Mouse (Mus musculus): ENCODE measurements at regions not wholly inside any gene's neighbourhood (a gene's known extent, or its start where the extent isn't known, plus 50 kb on each side); places are given as distances from the start of the nearest gene placed in this dataset.
A peak's percentile ranks its signal among the peaks of the same experiment; 100 is the strongest.

GRCm38 (mm10) chr3:132462348-132462959 lies 167.2 kb upstream of the Gimd1 start:
- no peak overlapping the region for H3K4me2 ChIP-seq (ENCODE audit: low read depth, low read length)
- no peak for ATAC-seq
- no peaks in the 10 kb centered on the region for H3K9me3 ChIP-seq (ENCODE audit: control insufficient read depth, low read length)
- no peaks in the 10 kb centered on the region for H3K36me3 ChIP-seq (ENCODE audit: control insufficient read depth, insufficient read depth, low read length)
- H3K27ac ChIP-seq (ENCODE audit: low read length) = no peak overlapping the region
- 71% methylated on average over 5 of the region's 5 CpGs for WGBS
- H3K4me3 ChIP-seq (ENCODE audit: low read length) = no peak overlapping the region
- no peaks in the 10 kb centered on the region for H3K27me3 ChIP-seq (replicated peaks; ENCODE audit: control insufficient read depth, insufficient read depth, low read length)
- no peak overlapping the region for H3K9ac ChIP-seq (ENCODE audit: low read depth, low read length)
- H3K4me1 ChIP-seq (ENCODE audit: control insufficient read depth, insufficient read depth, low read length) = no peaks in the 10 kb centered on the region

- Histone ChIP-seq H3K4me2 (ENCODE audit: low read depth, low read length) (no peak overlapping the region), H3K4me1 (ENCODE audit: control insufficient read depth, insufficient read depth, low read length) (no peaks in the 10 kb centered on the region), H3K27me3 (replicated peaks; ENCODE audit: control insufficient read depth, insufficient read depth, low read length) (no peaks in the 10 kb centered on the region), H3K9ac (ENCODE audit: low read depth, low read length) (no peak overlapping the region), H3K4me3 (ENCODE audit: low read length) (no peak overlapping the region), H3K27ac (ENCODE audit: low read length) (no peak overlapping the region), H3K36me3 (ENCODE audit: control insufficient read depth, insufficient read depth, low read length) (no peaks in the 10 kb centered on the region), H3K9me3 (ENCODE audit: control insufficient read depth, low read length) (no peaks in the 10 kb centered on the region)
- WGBS = 45% methylated on average over 4 of the region's 4 CpGs
- no peak for ATAC-seq
Measured at GRCm38 (mm10) chr3:132471070-132471469, 158.6 kb upstream of the Gimd1 start.

- WGBS = 86% methylated on average over 5 of the region's 5 CpGs
- H3K27ac ChIP-seq (ENCODE audit: low read length) = no peak overlapping the region
- ATAC-seq = no peak
- no peak overlapping the region for H3K9ac ChIP-seq (ENCODE audit: low read depth, low read length)
- H3K4me2 ChIP-seq (ENCODE audit: low read depth, low read length) = no peak overlapping the region
- H3K9me3 ChIP-seq (ENCODE audit: control insufficient read depth, low read length) = no peaks in the 10 kb centered on the region
- H3K4me3 ChIP-seq (ENCODE audit: low read length) = no peak overlapping the region
- H3K27me3 ChIP-seq (replicated peaks; ENCODE audit: control insufficient read depth, insufficient read depth, low read length) = no peaks in the 10 kb centered on the region
- no peaks in the 10 kb centered on the region for H3K36me3 ChIP-seq (ENCODE audit: control insufficient read depth, insufficient read depth, low read length)
- no peaks in the 10 kb centered on the region for H3K4me1 ChIP-seq (ENCODE audit: control insufficient read depth, insufficient read depth, low read length)
Measured at GRCm38 (mm10) chr3:132477768-132478167, 151.9 kb upstream of the Gimd1 start.

- Histone ChIP-seq H3K4me1 (ENCODE audit: control insufficient read depth, insufficient read depth, low read length) (no peaks in the 10 kb centered on the region), H3K27me3 (replicated peaks; ENCODE audit: control insufficient read depth, insufficient read depth, low read length) (no peaks in the 10 kb centered on the region), H3K4me3 (ENCODE audit: low read length) (no peak overlapping the region), H3K9ac (ENCODE audit: low read depth, low read length) (no peak overlapping the region), H3K36me3 (ENCODE audit: control insufficient read depth, insufficient read depth, low read length) (no peaks in the 10 kb centered on the region), H3K9me3 (ENCODE audit: control insufficient read depth, low read length) (no peaks in the 10 kb centered on the region), H3K4me2 (ENCODE audit: low read depth, low read length) (no peak overlapping the region), H3K27ac (ENCODE audit: low read length) (no peak overlapping the region)
- ATAC-seq = no peak
- WGBS = 59% methylated on average over 2 of the region's 2 CpGs
Measured at GRCm38 (mm10) chr3:132479275-132479674, 150.3 kb upstream of the Gimd1 start.

- no peak for ATAC-seq
- no peaks in the 10 kb centered on the region for H3K36me3 ChIP-seq (ENCODE audit: control insufficient read depth, insufficient read depth, low read length)
- no peak overlapping the region for H3K4me2 ChIP-seq (ENCODE audit: low read depth, low read length)
- WGBS = 89% methylated on average over 2 of the region's 2 CpGs
- H3K9ac ChIP-seq (ENCODE audit: low read depth, low read length) = no peak overlapping the region
- H3K27me3 ChIP-seq (replicated peaks; ENCODE audit: control insufficient read depth, insufficient read depth, low read length) = no peaks in the 10 kb centered on the region
- no peaks in the 10 kb centered on the region for H3K9me3 ChIP-seq (ENCODE audit: control insufficient read depth, low read length)
- H3K4me3 ChIP-seq (ENCODE audit: low read length) = no peak overlapping the region
- no peaks in the 10 kb centered on the region for H3K4me1 ChIP-seq (ENCODE audit: control insufficient read depth, insufficient read depth, low read length)
- H3K27ac ChIP-seq (ENCODE audit: low read length) = no peak overlapping the region
Measured at GRCm38 (mm10) chr3:132484814-132485213, 144.8 kb upstream of the Gimd1 start.

GRCm38 (mm10) chr3:132485553-132485952 lies 144.1 kb upstream of the Gimd1 start:
- Histone ChIP-seq H3K4me3 (ENCODE audit: low read length) (no peak overlapping the region), H3K27me3 (replicated peaks; ENCODE audit: control insufficient read depth, insufficient read depth, low read length) (no peaks in the 10 kb centered on the region), H3K9me3 (ENCODE audit: control insufficient read depth, low read length) (no peaks in the 10 kb centered on the region), H3K9ac (ENCODE audit: low read depth, low read length) (no peak overlapping the region), H3K4me2 (ENCODE audit: low read depth, low read length) (no peak overlapping the region), H3K36me3 (ENCODE audit: control insufficient read depth, insufficient read depth, low read length) (no peaks in the 10 kb centered on the region), H3K27ac (ENCODE audit: low read length) (no peak overlapping the region), H3K4me1 (ENCODE audit: control insufficient read depth, insufficient read depth, low read length) (no peaks in the 10 kb centered on the region)
- ATAC-seq = no peak
- WGBS = 77% methylated on average over 5 of the region's 5 CpGs

GRCm38 (mm10) chr3:132506095-132506494 lies 123.5 kb upstream of the Gimd1 start:
- Histone ChIP-seq H3K4me1 (ENCODE audit: control insufficient read depth, insufficient read depth, low read length) (no peaks in the 10 kb centered on the region), H3K9ac (ENCODE audit: low read depth, low read length) (no peak overlapping the region), H3K4me3 (ENCODE audit: low read length) (no peak overlapping the region), H3K27ac (ENCODE audit: low read length) (no peak overlapping the region), H3K4me2 (ENCODE audit: low read depth, low read length) (no peak overlapping the region), H3K27me3 (replicated peaks; ENCODE audit: control insufficient read depth, insufficient read depth, low read length) (no peaks in the 10 kb centered on the region), H3K36me3 (ENCODE audit: control insufficient read depth, insufficient read depth, low read length) (no peaks in the 10 kb centered on the region), H3K9me3 (ENCODE audit: control insufficient read depth, low read length) (no peaks in the 10 kb centered on the region)
- ATAC-seq = peak; percentile 55; the same call in 1 of the 2 replicates
- WGBS = 23% methylated on average over 4 of the region's 4 CpGs

- no peak overlapping the region for H3K9ac ChIP-seq (ENCODE audit: low read depth, low read length)
- 33% methylated on average over 1 of the region's 1 CpGs for WGBS
- H3K36me3 ChIP-seq (ENCODE audit: control insufficient read depth, insufficient read depth, low read length) = no peaks in the 10 kb centered on the region
- H3K4me3 ChIP-seq (ENCODE audit: low read length) = no peak overlapping the region
- H3K27me3 ChIP-seq (replicated peaks; ENCODE audit: control insufficient read depth, insufficient read depth, low read length) = no peaks in the 10 kb centered on the region
- no peaks in the 10 kb centered on the region for H3K4me1 ChIP-seq (ENCODE audit: control insufficient read depth, insufficient read depth, low read length)
- ATAC-seq = no peak
- H3K9me3 ChIP-seq (ENCODE audit: control insufficient read depth, low read length) = no peaks in the 10 kb centered on the region
- H3K4me2 ChIP-seq (ENCODE audit: low read depth, low read length) = no peak overlapping the region
- no peak overlapping the region for H3K27ac ChIP-seq (ENCODE audit: low read length)
Measured at GRCm38 (mm10) chr3:132510240-132510639, 119.4 kb upstream of the Gimd1 start.

- Histone ChIP-seq H3K27ac (ENCODE audit: low read length) (no peak overlapping the region), H3K36me3 (ENCODE audit: control insufficient read depth, insufficient read depth, low read length) (no peaks in the 10 kb centered on the region), H3K27me3 (replicated peaks; ENCODE audit: control insufficient read depth, insufficient read depth, low read length) (no peaks in the 10 kb centered on the region), H3K4me2 (ENCODE audit: low read depth, low read length) (no peak overlapping the region), H3K4me1 (ENCODE audit: control insufficient read depth, insufficient read depth, low read length) (no peaks in the 10 kb centered on the region), H3K9me3 (ENCODE audit: control insufficient read depth, low read length) (no peaks in the 10 kb centered on the region), H3K9ac (ENCODE audit: low read depth, low read length) (no peak overlapping the region), H3K4me3 (ENCODE audit: low read length) (no peak overlapping the region)
- 84% methylated on average over 8 of the region's 8 CpGs for WGBS
- ATAC-seq = no peak
Measured at GRCm38 (mm10) chr3:132512526-132513102, 117.0 kb upstream of the Gimd1 start.

All from intestine, embryonic 16.5 days (tissue).